Mouse (Mus musculus) embryo, embryonic 11.5 days (tissue): ENCODE measurements around the gene Sparc.

Experiments used
- DNase-seq: peaks from one replicate; pipeline ENCODE4 v3.0.0-alpha.2; 2012; ENCODE audit warnings: low read depth, low spot score

Sparc gene

GRCm38 (mm10) chr11:55405601-55406469, 17.1 kb downstream of the Sparc start:
- no peak for DNase-seq

- no peak for DNase-seq
These were observed 18.1 kb downstream of the Sparc start for GRCm38 (mm10) chr11:55404659-55405457.

- DNase-seq, result no peak
These were observed 22.1 kb downstream of the Sparc start for GRCm38 (mm10) chr11:55400863-55401262.

GRCm38 (mm10) chr11:55398371-55398770, 24.6 kb downstream of the Sparc start:
- DNase-seq, result no peak

- DNase-seq, result no peak
These were observed 25.5 kb downstream of the Sparc start for GRCm38 (mm10) chr11:55397441-55397840.

- no peak for DNase-seq
These were observed 25.9 kb downstream of the Sparc start for GRCm38 (mm10) chr11:55397036-55397435.

GRCm38 (mm10) chr11:55395073-55395642, 27.8 kb downstream of the Sparc start:
- no peak for DNase-seq

GRCm38 (mm10) chr11:55394592-55394991, 28.4 kb downstream of the Sparc start:
- DNase-seq, result no peak

GRCm38 (mm10) chr11:55392474-55392873, 30.5 kb downstream of the Sparc start:
- DNase-seq, result no peak

GRCm38 (mm10) chr11:55389778-55390177, 33.2 kb downstream of the Sparc start:
- DNase-seq, result peak; percentile 74

- DNase-seq, result no peak
These were observed 35.4 kb downstream of the Sparc start for GRCm38 (mm10) chr11:55387576-55387975.

- DNase-seq, result peak; percentile 87
These were observed 36.4 kb downstream of the Sparc start for GRCm38 (mm10) chr11:55386424-55387063.

GRCm38 (mm10) chr11:55383463-55384045, 39.4 kb downstream of the Sparc start:
- DNase-seq, result no peak

GRCm38 (mm10) chr11:55380908-55381307, 42.1 kb downstream of the Sparc start:
- DNase-seq, result no peak

- no peak for DNase-seq
These were observed 44.6 kb downstream of the Sparc start for GRCm38 (mm10) chr11:55378371-55378770.

GRCm38 (mm10) chr11:55373838-55374237, 49.1 kb downstream of the Sparc start:
- DNase-seq, result no peak

- no peak for DNase-seq
These were observed 49.6 kb downstream of the Sparc start for GRCm38 (mm10) chr11:55373373-55373772.

GRCm38 (mm10) chr11:55372001-55372400, 51.0 kb downstream of the Sparc start:
- no peak for DNase-seq

- no peak for DNase-seq
These were observed 53.9 kb downstream of the Sparc start for GRCm38 (mm10) chr11:55369093-55369471.

GRCm38 (mm10) chr11:55368388-55369092, 54.4 kb downstream of the Sparc start:
- DNase-seq, result no peak

- no peak for DNase-seq
These were observed 55.2 kb downstream of the Sparc start for GRCm38 (mm10) chr11:55367783-55368182.
